Mouse (Mus musculus): Measurements from ENCODE around the gene Crb1. TPM values are rescaled to one million over a fixed set of nuclear protein-coding genes. Genes with fewer than 3 reads are reported as not detected.

Crb1 gene
- total RNA-seq, 1 experiment from 2014 or later, result not detected

GRCm38 (mm10) chr1:139246723-139247380 is 130.0 kb downstream of the Crb1 start:
- no peak for ATAC-seq (ENCODE audit: extremely low read depth, insufficient number of reproducible peaks, low FRiP score, poor library complexity, severe bottlenecking)

- ATAC-seq (ENCODE audit: extremely low read depth, insufficient number of reproducible peaks, low FRiP score, poor library complexity, severe bottlenecking), result no peak
Observed at GRCm38 (mm10) chr1:139236794-139237193, 140.1 kb downstream of the Crb1 start.

- no peak for ATAC-seq (ENCODE audit: extremely low read depth, insufficient number of reproducible peaks, low FRiP score, poor library complexity, severe bottlenecking)
Observed at GRCm38 (mm10) chr1:139234611-139235568, 142.0 kb downstream of the Crb1 start.

GRCm38 (mm10) chr1:139232636-139233035 is 144.3 kb downstream of the Crb1 start:
- ATAC-seq (ENCODE audit: extremely low read depth, insufficient number of reproducible peaks, low FRiP score, poor library complexity, severe bottlenecking), result no peak

GRCm38 (mm10) chr1:139224309-139224949 is 152.5 kb downstream of the Crb1 start:
- ATAC-seq (ENCODE audit: extremely low read depth, insufficient number of reproducible peaks, low FRiP score, poor library complexity, severe bottlenecking), result no peak

- ATAC-seq (ENCODE audit: extremely low read depth, insufficient number of reproducible peaks, low FRiP score, poor library complexity, severe bottlenecking), result no peak
Observed at GRCm38 (mm10) chr1:139223804-139224203, 153.1 kb downstream of the Crb1 start.

- no peak for ATAC-seq (ENCODE audit: extremely low read depth, insufficient number of reproducible peaks, low FRiP score, poor library complexity, severe bottlenecking)
Observed at GRCm38 (mm10) chr1:139215311-139215710, 161.6 kb downstream of the Crb1 start.

GRCm38 (mm10) chr1:139210505-139210904 is 166.4 kb downstream of the Crb1 start:
- ATAC-seq (ENCODE audit: extremely low read depth, insufficient number of reproducible peaks, low FRiP score, poor library complexity, severe bottlenecking), result no peak

GRCm38 (mm10) chr1:139209796-139210195 is 167.1 kb downstream of the Crb1 start:
- no peak for ATAC-seq (ENCODE audit: extremely low read depth, insufficient number of reproducible peaks, low FRiP score, poor library complexity, severe bottlenecking)

- ATAC-seq (ENCODE audit: extremely low read depth, insufficient number of reproducible peaks, low FRiP score, poor library complexity, severe bottlenecking), result no peak
Observed at GRCm38 (mm10) chr1:139206259-139206658, 170.6 kb downstream of the Crb1 start.

GRCm38 (mm10) chr1:139203026-139203425 is 173.9 kb downstream of the Crb1 start:
- ATAC-seq (ENCODE audit: extremely low read depth, insufficient number of reproducible peaks, low FRiP score, poor library complexity, severe bottlenecking), result no peak

GRCm38 (mm10) chr1:139194428-139195028 is 182.4 kb downstream of the Crb1 start:
- ATAC-seq (ENCODE audit: extremely low read depth, insufficient number of reproducible peaks, low FRiP score, poor library complexity, severe bottlenecking), result no peak

GRCm38 (mm10) chr1:139194011-139194410 is 182.9 kb downstream of the Crb1 start:
- ATAC-seq (ENCODE audit: extremely low read depth, insufficient number of reproducible peaks, low FRiP score, poor library complexity, severe bottlenecking), result no peak

GRCm38 (mm10) chr1:139192635-139193034 is 184.3 kb downstream of the Crb1 start:
- ATAC-seq (ENCODE audit: extremely low read depth, insufficient number of reproducible peaks, low FRiP score, poor library complexity, severe bottlenecking), result no peak

GRCm38 (mm10) chr1:139180481-139181149 is 196.3 kb downstream of the Crb1 start:
- ATAC-seq (ENCODE audit: extremely low read depth, insufficient number of reproducible peaks, low FRiP score, poor library complexity, severe bottlenecking), result no peak

GRCm38 (mm10) chr1:139179707-139180106 is 197.2 kb downstream of the Crb1 start:
- ATAC-seq (ENCODE audit: extremely low read depth, insufficient number of reproducible peaks, low FRiP score, poor library complexity, severe bottlenecking), result no peak

GRCm38 (mm10) chr1:139174058-139174832 is 202.7 kb downstream of the Crb1 start:
- no peak for ATAC-seq (ENCODE audit: extremely low read depth, insufficient number of reproducible peaks, low FRiP score, poor library complexity, severe bottlenecking)

GRCm38 (mm10) chr1:139162814-139163213 is 214.1 kb downstream of the Crb1 start:
- ATAC-seq (ENCODE audit: extremely low read depth, insufficient number of reproducible peaks, low FRiP score, poor library complexity, severe bottlenecking), result no peak

Data from neutrophil, adult 5-6 weeks (primary cell).